Mouse (Mus musculus): Measurements from ENCODE around the gene Cd247. TPM values are rescaled to one million over a fixed set of nuclear protein-coding genes. Genes with fewer than 3 reads are reported as not detected.
A peak's percentile ranks its signal among the peaks of the same experiment; 100 is the strongest.

Cd247 gene
- polyA plus RNA-seq, 2 experiments = 0.07 to 0.47 TPM

- DNase-seq (ENCODE audit: low read depth in 3 of 3, low spot score in 3 of 3) (no peak), ATAC-seq (ENCODE audit: insufficient read depth) (no peak; the same call in 1 of the 2 replicates)
- Histone ChIP-seq H3K9me3 (ENCODE audit: control insufficient read depth, low read length) (no peaks in the 10 kb centered on the region), H3K27ac (no peak overlapping the region), H3K4me3 (ENCODE audit: insufficient read depth in 1 of 2, low read depth in 2 of 2, low read length in 2 of 2) (peak overlapping the region in 1 of 2 experiments; percentile 20; a peak in 2 of 4 replicates), H3K4me1 (replicated peaks; ENCODE audit: control insufficient read depth in 2 of 2, insufficient read depth in 2 of 2, low read length in 1 of 2) (peaks cover 0 to 12% of the 10 kb centered on the region in 2 experiments; a peak in 2 of 4 replicates), H3K9ac (replicated peaks) (no peak overlapping the region), H3K27me3 (ENCODE audit: control insufficient read depth, insufficient read depth, low read length) (peaks cover 20% of the 10 kb centered on the region), H3K36me3 (replicated peaks; ENCODE audit: control insufficient read depth, insufficient read depth, low read depth) (no peaks in the 10 kb centered on the region), H3K4me2 (ENCODE audit: low read depth) (peak overlapping the region; percentile 57)
- 11% methylated on average over 31 of the region's 31 CpGs for WGBS (ENCODE audit: insufficient replicate concordance)
- TF ChIP-seq CTCF (IDR thresholded peaks at IDR 0.05; ENCODE audit: low read depth) (no peak), EP300 (IDR thresholded peaks at IDR 0.05; ENCODE audit: low read depth) (no peak)
These were observed 52.2 kb downstream of the Cd247 start for GRCm38 (mm10) chr1:165840548-165841230.

DNA sequence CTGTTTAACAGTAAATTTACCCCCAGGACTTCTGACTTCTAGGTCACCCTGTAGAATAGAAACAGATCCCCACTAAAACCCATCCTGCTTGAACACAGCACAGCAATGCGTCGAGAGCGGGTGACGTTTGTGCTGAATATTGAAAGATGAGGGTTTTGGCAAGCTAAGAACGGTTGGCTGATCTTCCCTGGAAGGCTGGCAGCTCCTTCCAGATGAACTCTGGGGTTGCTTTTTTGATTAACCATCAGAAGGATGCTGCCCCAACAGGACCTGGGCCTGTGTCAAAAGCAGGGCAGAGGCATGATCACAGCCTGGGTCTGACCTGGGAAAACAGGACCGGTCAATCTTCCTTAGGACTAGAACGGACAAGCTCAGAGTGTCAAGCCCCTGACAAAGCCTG lies 53.7 kb downstream of the Cd247 start:
- TF ChIP-seq EP300 (IDR thresholded peaks at IDR 0.05; ENCODE audit: low read depth) = no peak
- TF ChIP-seq CTCF (IDR thresholded peaks at IDR 0.05; ENCODE audit: low read depth) = no peak
- Histone ChIP-seq H3K9me3 (ENCODE audit: control insufficient read depth, low read length) (no peaks in the 10 kb centered on the region), H3K9ac (replicated peaks) (no peak overlapping the region), H3K4me1 (replicated peaks; ENCODE audit: control insufficient read depth in 2 of 2, insufficient read depth in 2 of 2, low read length in 1 of 2) (peaks cover 0 to 8% of the 10 kb centered on the region in 2 experiments; a peak in 1 of 4 replicates), H3K4me3 (ENCODE audit: insufficient read depth in 1 of 2, low read depth in 2 of 2, low read length in 2 of 2) (no peak overlapping the region), H3K27me3 (ENCODE audit: control insufficient read depth, insufficient read depth, low read length) (peaks cover 20% of the 10 kb centered on the region), H3K4me2 (ENCODE audit: low read depth) (no peak overlapping the region), H3K36me3 (replicated peaks; ENCODE audit: control insufficient read depth, insufficient read depth, low read depth) (no peaks in the 10 kb centered on the region), H3K27ac (no peak overlapping the region)
- WGBS (ENCODE audit: insufficient replicate concordance) = 83% methylated on average over 7 of the region's 7 CpGs
- DNase-seq (ENCODE audit: low read depth in 3 of 3, low spot score in 3 of 3) (no peak), ATAC-seq (ENCODE audit: insufficient read depth) (no peak)

DNA sequence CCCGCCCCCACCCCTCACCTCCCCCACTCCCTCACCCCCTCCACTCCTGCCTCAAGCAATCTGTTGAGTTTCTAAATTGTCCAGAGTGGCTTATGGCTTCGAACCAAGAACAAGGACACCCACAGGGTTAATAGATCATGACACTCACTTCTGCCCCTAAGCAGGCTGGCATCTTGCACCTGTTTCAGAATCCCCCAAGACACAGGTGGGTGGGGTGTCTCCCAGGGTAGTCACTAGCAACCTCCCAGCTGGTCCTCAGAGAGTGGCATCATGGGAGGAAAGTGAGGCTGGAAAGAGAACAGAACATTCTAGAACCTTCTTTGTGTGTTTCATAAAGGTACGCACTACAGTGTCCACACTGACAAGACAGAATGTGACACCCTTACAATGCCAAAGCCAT lies 55.1 kb downstream of the Cd247 start:
- ATAC-seq (ENCODE audit: insufficient read depth) = no peak
- H3K27me3 ChIP-seq (ENCODE audit: control insufficient read depth, insufficient read depth, low read length) = peaks cover 18% of the 10 kb centered on the region

GRCm38 (mm10) chr1:165844466-165844951 lies 56.0 kb downstream of the Cd247 start:
- Histone ChIP-seq H3K4me2 (ENCODE audit: low read depth) (peak overlapping the region; percentile 68), H3K36me3 (replicated peaks; ENCODE audit: control insufficient read depth, insufficient read depth, low read depth) (no peaks in the 10 kb centered on the region), H3K9ac (replicated peaks) (no peak overlapping the region), H3K4me3 (ENCODE audit: insufficient read depth in 1 of 2, low read depth in 2 of 2, low read length in 2 of 2) (peak overlapping the region; percentile 37 to 41), H3K27ac (no peak overlapping the region), H3K9me3 (ENCODE audit: control insufficient read depth, low read length) (no peaks in the 10 kb centered on the region), H3K4me1 (replicated peaks; ENCODE audit: control insufficient read depth in 2 of 2, insufficient read depth in 2 of 2, low read length in 1 of 2) (peaks cover 0 to 16% of the 10 kb centered on the region in 2 experiments; a peak in 3 of 4 replicates), H3K27me3 (ENCODE audit: control insufficient read depth, insufficient read depth, low read length) (peaks cover 18% of the 10 kb centered on the region)
- TF ChIP-seq EP300 (IDR thresholded peaks at IDR 0.05; ENCODE audit: low read depth) = no peak
- no peak for TF ChIP-seq CTCF (IDR thresholded peaks at IDR 0.05; ENCODE audit: low read depth)
- ATAC-seq (ENCODE audit: insufficient read depth) (peak; percentile 44; the same call in 1 of the 2 replicates), DNase-seq (ENCODE audit: low read depth in 3 of 3, low spot score in 3 of 3) (no peak)
- WGBS (ENCODE audit: insufficient replicate concordance) = 4% methylated on average over 18 of the region's 20 CpGs

More for the DNA sequence above, 55.1 kb downstream of the Cd247 start:
- Histone ChIP-seq H3K36me3 (replicated peaks; ENCODE audit: control insufficient read depth, insufficient read depth, low read depth) (no peaks in the 10 kb centered on the region), H3K4me2 (ENCODE audit: low read depth) (no peak overlapping the region), H3K9me3 (ENCODE audit: control insufficient read depth, low read length) (no peaks in the 10 kb centered on the region), H3K9ac (replicated peaks) (no peak overlapping the region), H3K4me3 (ENCODE audit: insufficient read depth in 1 of 2, low read depth in 2 of 2, low read length in 2 of 2) (no peak overlapping the region), H3K27ac (no peak overlapping the region), H3K4me1 (replicated peaks; ENCODE audit: control insufficient read depth in 2 of 2, insufficient read depth in 2 of 2, low read length in 1 of 2) (peaks cover 0 to 8% of the 10 kb centered on the region in 2 experiments; a peak in 2 of 4 replicates)
- no peak for TF ChIP-seq EP300 (IDR thresholded peaks at IDR 0.05; ENCODE audit: low read depth)
- 56% methylated on average over 3 of the region's 3 CpGs for WGBS (ENCODE audit: insufficient replicate concordance)
- DNase-seq (ENCODE audit: low read depth in 3 of 3, low spot score in 3 of 3) = no peak

GRCm38 (mm10) chr1:165844956-165845355 lies 56.5 kb downstream of the Cd247 start:
- peak overlapping the region; percentile 68 for H3K4me2 ChIP-seq (ENCODE audit: low read depth)
- no peaks in the 10 kb centered on the region for H3K36me3 ChIP-seq (replicated peaks; ENCODE audit: control insufficient read depth, insufficient read depth, low read depth)
- peaks cover 0 to 20% of the 10 kb centered on the region in 2 experiments; a peak in 3 of 4 replicates for H3K4me1 ChIP-seq (replicated peaks; ENCODE audit: control insufficient read depth in 2 of 2, insufficient read depth in 2 of 2, low read length in 1 of 2)
- DNase-seq (ENCODE audit: low read depth in 3 of 3, low spot score in 3 of 3) = no peak
- no peak overlapping the region for H3K27ac ChIP-seq
- H3K4me3 ChIP-seq (ENCODE audit: insufficient read depth in 1 of 2, low read depth in 2 of 2, low read length in 2 of 2) = peak overlapping the region; percentile 37 to 41
- ATAC-seq (ENCODE audit: insufficient read depth) = peak; percentile 29
- no peak for TF ChIP-seq CTCF (IDR thresholded peaks at IDR 0.05; ENCODE audit: low read depth)
- no peak for TF ChIP-seq EP300 (IDR thresholded peaks at IDR 0.05; ENCODE audit: low read depth)
- H3K9me3 ChIP-seq (ENCODE audit: control insufficient read depth, low read length) = no peaks in the 10 kb centered on the region
- WGBS (ENCODE audit: insufficient replicate concordance) = under 1% methylated on average over 24 of the region's 26 CpGs
- H3K27me3 ChIP-seq (ENCODE audit: control insufficient read depth, insufficient read depth, low read length) = peaks cover 18% of the 10 kb centered on the region
- H3K9ac ChIP-seq (replicated peaks) = no peak overlapping the region

Measured in liver, embryonic 14.5 days (tissue).